Mouse (Mus musculus) forebrain, embryonic 16.5 days (tissue): ENCODE measurements around the gene Arl4a. TPM values are rescaled to one million over a fixed set of nuclear protein-coding genes. Genes with fewer than 3 reads are reported as not detected.

Experiments used
- ATAC-seq: fragments of 200-750 bp; cut with Nextera tagmentation; 2 replicates; pipeline ENCODE4 v1.8.0; 2017; ENCODE audit warnings: mild to moderate bottlenecking, moderate library complexity
- H3K27ac ChIP-seq: fragments of 300-500 bp; sonication (generic); 2 replicates; pipeline ENCODE4 v1.5.1; 2014; ENCODE audit warnings: low read length, control low read depth
- H3K27me3 ChIP-seq: fragments of 300-500 bp; sonication (generic); replicated peaks from 2 replicates; pipeline ENCODE4 v1.6.1; 2014; ENCODE audit warnings: low read length; ENCODE audit not compliant: control insufficient read depth, insufficient read depth
- H3K36me3 ChIP-seq: fragments of 300-500 bp; sonication (generic); 2 replicates; pipeline ENCODE4 v1.6.1; 2014; ENCODE audit not compliant: control insufficient read depth, insufficient read depth
- H3K4me1 ChIP-seq: fragments of 300-500 bp; sonication (generic); replicated peaks from 2 replicates; pipeline ENCODE4 v1.6.1; 2014; ENCODE audit warnings: low read length; ENCODE audit not compliant: control insufficient read depth, insufficient read depth
- H3K4me2 ChIP-seq: fragments of 300-500 bp; sonication (generic); 2 replicates; pipeline ENCODE4 v1.6.1; 2014; ENCODE audit warnings: mild to moderate bottlenecking, low read length, control low read depth
- H3K4me3 ChIP-seq: fragments of 300-500 bp; sonication (generic); replicated peaks from 2 replicates; pipeline ENCODE4 v1.5.1; 2014; ENCODE audit warnings: mild to moderate bottlenecking, low read length, control low read depth
- H3K9ac ChIP-seq: fragments of 300-500 bp; sonication (generic); replicated peaks from 2 replicates; pipeline ENCODE4 v1.6.1; 2014; ENCODE audit warnings: low read depth, low read length, control low read depth
- H3K9me3 ChIP-seq: fragments of 300-500 bp; sonication (generic); 2 replicates; pipeline ENCODE4 v1.6.1; 2016; ENCODE audit warnings: low read length; ENCODE audit not compliant: control insufficient read depth
- WGBS: fragments of 180-500 bp; shearing (Covaris S2); extraction: QIAGEN DNeasy Blood & Tissue Kit; methylation state at CpG from one replicate; pipeline ENCODE4 v1.1.7; 2014; 5-methylcytosine and 5-hydroxymethylcytosine counted together
- polyA plus RNA-seq: library from polyadenylated mRNA; unstranded; fragments of >200 nt; fragmentation: Nextera tagmentation; extraction: Ambion mirVana; gene quantifications from 2 replicates; pipeline ENCODE4 v1.2.1, GENCODE M21; 2015

Gene Arl4a
- polyA plus RNA-seq, 1 experiment from 2014 or later: 74.0 TPM

DNA sequence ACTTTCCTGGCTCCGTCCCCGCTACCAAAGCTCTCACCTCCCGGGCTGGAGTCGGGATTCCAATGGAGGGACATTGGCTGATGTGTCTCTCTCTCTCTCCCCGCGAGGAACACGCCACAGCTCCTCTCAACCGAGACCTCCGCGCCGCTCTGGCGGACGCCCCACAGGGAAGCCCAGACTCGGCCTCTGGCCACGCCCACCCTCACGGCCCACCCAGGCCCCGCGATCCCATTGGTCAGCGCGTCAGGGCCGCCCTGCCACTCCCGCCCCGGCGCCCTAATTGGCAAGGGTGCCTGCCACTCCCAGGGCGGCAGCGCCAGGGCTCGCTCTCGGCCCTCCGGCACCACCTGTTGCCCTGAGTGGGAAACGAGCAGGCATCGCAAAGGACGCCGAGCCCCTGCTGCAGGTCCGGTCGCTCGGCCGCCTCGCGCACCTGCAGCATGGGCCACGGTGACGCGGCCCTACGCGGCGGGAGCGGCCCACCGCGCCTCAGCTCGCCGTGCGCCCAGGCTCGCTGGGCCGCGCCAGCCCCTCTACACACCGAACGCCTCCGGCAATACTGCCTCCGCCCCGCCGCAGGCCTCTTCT is 505 bp downstream of the Arl4a start:
- no peaks in the 10 kb centered on the region for H3K27me3 ChIP-seq
- ATAC-seq: peak; percentile 97
- H3K9ac ChIP-seq: peak overlapping the region; percentile 76
- H3K4me3 ChIP-seq: peak overlapping the region; percentile 77
- H3K4me1 ChIP-seq: peaks cover 7% of the 10 kb centered on the region
- H3K4me2 ChIP-seq: peak overlapping the region; percentile 69
- H3K9me3 ChIP-seq: no peaks in the 10 kb centered on the region
- under 1% methylated on average over 58 of the region's 60 CpGs for WGBS
- peak overlapping the region; percentile 84 for H3K27ac ChIP-seq
- H3K36me3 ChIP-seq: no peaks in the 10 kb centered on the region

- no peak for ATAC-seq
- no peaks in the 10 kb centered on the region for H3K36me3 ChIP-seq
- H3K4me2 ChIP-seq: peak overlapping the region; percentile 69
- no peaks in the 10 kb centered on the region for H3K27me3 ChIP-seq
- 2% methylated on average over 11 of the region's 11 CpGs for WGBS
- H3K4me3 ChIP-seq: peak overlapping the region; percentile 77
- peak overlapping the region; percentile 76 for H3K9ac ChIP-seq
- peaks cover 7% of the 10 kb centered on the region for H3K4me1 ChIP-seq
- no peaks in the 10 kb centered on the region for H3K9me3 ChIP-seq
- peak overlapping the region; percentile 68 for H3K27ac ChIP-seq
These were observed 1.2 kb downstream of the Arl4a start for GRCm38 (mm10) chr12:40036666-40037065.

GRCm38 (mm10) chr12:40035506-40035905 is 2.3 kb downstream of the Arl4a start:
- Histone ChIP-seq H3K9ac (no peak overlapping the region), H3K27me3 (no peaks in the 10 kb centered on the region), H3K4me3 (peak overlapping the region; percentile 77), H3K4me2 (peak overlapping the region; percentile 69), H3K27ac (no peak overlapping the region), H3K9me3 (no peaks in the 10 kb centered on the region), H3K36me3 (no peaks in the 10 kb centered on the region), H3K4me1 (peaks cover 7% of the 10 kb centered on the region)
- ATAC-seq: no peak
- 50% methylated on average over 4 of the region's 4 CpGs for WGBS

GRCm38 (mm10) chr12:40029201-40029600 is 8.6 kb downstream of the Arl4a start:
- H3K9ac ChIP-seq: no peak overlapping the region
- H3K36me3 ChIP-seq: no peaks in the 10 kb centered on the region
- no peak overlapping the region for H3K27ac ChIP-seq
- no peaks in the 10 kb centered on the region for H3K9me3 ChIP-seq
- H3K4me2 ChIP-seq: no peak overlapping the region
- H3K4me3 ChIP-seq: no peak overlapping the region
- 84% methylated on average over 4 of the region's 4 CpGs for whole genome bisulfite sequencing
- no peaks in the 10 kb centered on the region for H3K27me3 ChIP-seq
- no peaks in the 10 kb centered on the region for H3K4me1 ChIP-seq
- no peak for ATAC-seq

DNA sequence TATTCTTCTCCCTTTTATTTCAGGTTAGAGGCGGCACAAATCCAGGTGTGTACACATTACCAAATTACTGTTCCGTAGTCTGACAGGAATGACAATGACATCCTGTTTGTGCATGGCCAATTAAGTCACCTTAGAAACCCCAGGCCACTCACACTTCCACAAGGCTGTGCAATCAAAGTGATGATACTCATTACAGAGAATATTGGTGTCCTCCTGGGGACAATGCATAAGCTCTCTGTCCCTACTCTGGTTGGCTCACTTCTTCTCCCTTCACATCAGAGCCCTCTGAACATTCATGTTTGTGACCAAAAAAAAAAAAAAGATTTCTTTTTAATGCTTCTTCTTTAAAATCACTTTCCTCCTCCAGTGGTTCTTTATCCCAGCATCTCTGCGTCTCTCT is 10.0 kb downstream of the Arl4a start:
- H3K4me2 ChIP-seq: no peak overlapping the region
- ATAC-seq: no peak

DNA sequence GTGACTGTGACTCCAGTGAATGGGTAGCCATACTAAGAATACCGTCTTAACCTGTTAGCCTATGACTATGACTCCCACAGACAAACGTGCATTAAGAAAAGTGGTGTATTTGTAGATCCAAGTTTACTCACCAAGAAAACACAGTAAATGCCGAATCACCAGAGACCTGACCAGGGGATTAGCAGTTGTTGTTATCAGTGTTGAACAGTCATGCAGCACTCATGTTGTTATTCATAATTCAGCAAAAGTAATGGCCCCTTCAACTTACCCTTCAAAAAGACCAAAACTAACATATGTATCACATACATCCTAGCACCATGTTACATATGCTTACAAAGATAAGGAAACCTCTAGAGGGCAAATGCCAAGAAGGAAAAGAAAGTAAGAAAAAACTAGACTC is 10.4 kb downstream of the Arl4a start:
- Histone ChIP-seq H3K4me2 (no peak overlapping the region), H3K27me3 (no peaks in the 10 kb centered on the region), H3K4me1 (no peaks in the 10 kb centered on the region), H3K27ac (no peak overlapping the region), H3K9me3 (no peaks in the 10 kb centered on the region), H3K36me3 (no peaks in the 10 kb centered on the region), H3K9ac (no peak overlapping the region), H3K4me3 (no peak overlapping the region)
- WGBS: 93% methylated on average over 3 of the region's 3 CpGs
- no peak for ATAC-seq

More for the DNA sequence above, 10.0 kb downstream of the Arl4a start:
- 90% methylated on average over 3 of the region's 3 CpGs for WGBS
- H3K27me3 ChIP-seq: no peaks in the 10 kb centered on the region
- no peak overlapping the region for H3K27ac ChIP-seq
- H3K4me1 ChIP-seq: no peaks in the 10 kb centered on the region
- H3K9me3 ChIP-seq: no peaks in the 10 kb centered on the region
- no peak overlapping the region for H3K4me3 ChIP-seq
- H3K9ac ChIP-seq: no peak overlapping the region
- no peaks in the 10 kb centered on the region for H3K36me3 ChIP-seq

DNA sequence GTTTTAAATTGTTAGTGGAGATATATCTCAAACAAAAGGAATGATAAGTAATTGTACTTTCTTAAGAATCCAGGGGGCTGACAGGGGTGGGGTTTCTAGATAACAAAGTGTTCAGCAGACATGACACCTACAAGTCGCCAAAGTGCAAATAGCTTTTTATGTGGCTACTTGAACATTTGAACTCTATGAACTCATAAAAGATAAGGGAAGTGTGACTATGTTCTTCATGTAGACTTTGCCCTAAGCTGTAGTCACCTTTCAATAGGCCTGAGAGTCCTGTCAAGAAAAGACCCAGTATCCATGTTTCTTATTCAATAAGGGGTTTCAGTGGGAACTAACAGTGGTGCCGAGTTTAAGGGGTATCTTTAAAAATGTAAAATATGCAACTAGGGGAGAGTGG is 13.9 kb downstream of the Arl4a start:
- Histone ChIP-seq H3K4me2 (no peak overlapping the region), H3K27me3 (no peaks in the 10 kb centered on the region), H3K36me3 (no peaks in the 10 kb centered on the region), H3K4me3 (no peak overlapping the region), H3K9me3 (no peaks in the 10 kb centered on the region), H3K9ac (no peak overlapping the region), H3K27ac (no peak overlapping the region), H3K4me1 (no peaks in the 10 kb centered on the region)
- 85% methylated on average over 2 of the region's 2 CpGs for WGBS
- ATAC-seq: no peak

DNA sequence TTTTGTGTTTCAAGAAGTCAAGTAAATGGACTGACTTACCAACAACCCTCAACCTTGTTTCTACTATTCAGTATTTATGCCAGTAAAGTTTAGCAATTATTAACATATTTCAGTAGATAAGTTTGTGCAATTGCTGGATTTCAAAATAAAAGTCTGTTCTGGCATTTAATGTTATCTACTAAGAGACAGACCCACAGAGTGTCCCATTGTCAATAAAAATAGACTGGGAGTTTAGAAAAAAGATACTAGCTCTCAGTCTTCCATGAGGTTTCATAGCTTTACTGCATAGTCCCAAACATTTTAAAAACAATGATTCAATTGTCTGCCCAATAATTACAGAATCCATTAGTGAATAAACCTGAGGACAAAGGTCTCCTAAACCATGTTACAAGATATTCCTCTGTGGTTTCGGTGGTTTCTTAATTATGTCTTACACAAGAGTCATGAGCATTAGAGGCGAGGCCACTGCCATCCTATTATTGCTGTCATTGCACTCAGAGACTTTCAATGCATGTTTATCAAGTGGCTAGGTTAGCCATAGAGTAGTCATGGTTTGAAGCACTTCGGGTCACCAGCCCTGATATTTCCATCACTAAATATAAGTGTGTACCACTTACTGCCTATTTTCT is 14.7 kb downstream of the Arl4a start:
- Histone ChIP-seq H3K4me1 (no peaks in the 10 kb centered on the region), H3K27ac (no peak overlapping the region), H3K27me3 (no peaks in the 10 kb centered on the region), H3K4me2 (no peak overlapping the region), H3K9ac (no peak overlapping the region), H3K9me3 (no peaks in the 10 kb centered on the region), H3K36me3 (no peaks in the 10 kb centered on the region), H3K4me3 (no peak overlapping the region)
- WGBS: 84% methylated on average over 3 of the region's 3 CpGs
- no peak for ATAC-seq

GRCm38 (mm10) chr12:40022344-40022743 is 15.5 kb downstream of the Arl4a start:
- no peak overlapping the region for H3K4me3 ChIP-seq
- H3K36me3 ChIP-seq: no peaks in the 10 kb centered on the region
- WGBS: 61% methylated on average over 3 of the region's 3 CpGs
- H3K27ac ChIP-seq: no peak overlapping the region
- no peak overlapping the region for H3K9ac ChIP-seq
- ATAC-seq: no peak
- no peaks in the 10 kb centered on the region for H3K4me1 ChIP-seq
- no peaks in the 10 kb centered on the region for H3K27me3 ChIP-seq
- no peaks in the 10 kb centered on the region for H3K9me3 ChIP-seq
- no peak overlapping the region for H3K4me2 ChIP-seq
